In the genomic region with DNA sequence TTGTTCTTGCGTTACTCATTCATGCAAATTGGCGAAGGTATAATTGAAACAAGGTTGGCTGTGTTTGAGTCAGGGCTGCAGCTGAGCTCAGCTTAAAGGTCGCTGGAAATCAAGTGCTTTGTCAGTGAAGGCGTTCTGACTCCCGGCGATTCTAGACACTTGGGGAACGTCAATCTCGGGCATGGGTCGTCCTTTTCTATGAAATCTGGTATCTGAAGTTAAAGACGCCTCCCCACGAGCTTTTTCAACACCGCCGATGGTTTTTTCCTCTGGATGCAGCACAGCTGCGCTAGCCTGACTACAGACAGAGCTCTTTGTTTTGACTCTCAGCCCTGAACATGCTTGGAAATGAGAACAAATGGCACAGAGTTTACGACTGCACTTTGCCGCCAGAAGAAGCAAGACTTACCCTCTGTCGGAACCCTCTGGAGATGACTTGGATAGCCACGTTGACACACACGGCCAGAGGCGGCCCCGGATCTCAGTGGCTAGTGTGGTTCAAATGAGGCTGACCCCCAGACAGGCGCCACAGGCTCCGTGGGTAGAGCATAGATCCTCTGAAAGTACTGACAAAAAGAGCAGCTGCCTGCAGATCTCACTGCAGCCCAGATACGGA, we compare ENCODE assay signal across 8 mouse cellular contexts. TPM values are rescaled to one million over a fixed set of nuclear protein-coding genes. Genes with fewer than 3 reads are reported as not detected.
DNase-seq lines count a peak whose midpoint lies in the region; ATAC-seq and TF ChIP-seq lines count a peak whose summit lies in the region.

No protein-coding gene starts in this region.

- peaks cover 63% of the 10 kb centered on the region for H3K36me3 ChIP-seq in heart, embryonic 15.5 days
- H3K36me3 ChIP-seq in stomach, embryonic 14.5 days (ENCODE audit: control insufficient read depth, insufficient read depth, low read length): peaks cover 63% of the 10 kb centered on the region
- peaks cover 22% of the 10 kb centered on the region for H3K36me3 ChIP-seq in stomach, postnatal 0 days (ENCODE audit: control insufficient read depth, insufficient read depth, low read length)
- peaks cover 23% of the 10 kb centered on the region for H3K36me3 ChIP-seq in hindbrain, embryonic 16.5 days (ENCODE audit: control insufficient read depth, insufficient read depth, low read length)
- H3K36me3 ChIP-seq in liver, embryonic 12.5 days: peaks cover 90% of the 10 kb centered on the region

- 55% methylated on average over 24 of the region's 24 CpGs for WGBS in heart, embryonic 15.5 days
- WGBS in stomach, embryonic 14.5 days: 68% methylated on average over 24 of the region's 24 CpGs
- 54% methylated on average over 24 of the region's 24 CpGs for WGBS in stomach, postnatal 0 days
- WGBS in hindbrain, embryonic 16.5 days: 50% methylated on average over 24 of the region's 24 CpGs
- WGBS in liver, embryonic 12.5 days (ENCODE audit: insufficient replicate concordance): 82% methylated on average over 24 of the region's 24 CpGs

- H3K4me3 ChIP-seq in heart, embryonic 15.5 days: no peak overlapping the region
- H3K4me3 ChIP-seq in stomach, embryonic 14.5 days (ENCODE audit: low read depth, low read length): no peak overlapping the region
- H3K4me3 ChIP-seq in stomach, postnatal 0 days (ENCODE audit: low read depth, low read length): no peak overlapping the region
- H3K4me3 ChIP-seq in hindbrain, embryonic 16.5 days (ENCODE audit: low read length): no peak overlapping the region
- no peak overlapping the region for H3K4me3 ChIP-seq in liver, embryonic 12.5 days

- no peak for TF ChIP-seq CTCF in stomach, postnatal 0 days (IDR thresholded peaks at IDR 0.05; ENCODE audit: low read depth)

- no peak for DNase-seq in heart, postnatal 10 days
- DNase-seq in stomach, postnatal 0 days (ENCODE audit: low spot score): no peak
- peak; percentile 55 for DNase-seq in telencephalon, adult 2 months (ENCODE audit: low read depth, low spot score)
- no peak for DNase-seq in c-Kit-positive CD71-positive TER-119-positive erythroid progenitor cells, embryonic 14.5 days (ENCODE audit: low spot score)

- peak overlapping the region; percentile 29 for H3K27ac ChIP-seq in heart, embryonic 15.5 days
- 0 out of 2 replicates have a peak overlapping the region, but pooled peaks have one; percentile 21 for H3K27ac ChIP-seq in stomach, embryonic 14.5 days (ENCODE audit: low read length)
- no peak overlapping the region; the same call in 1 of the 2 replicates for H3K27ac ChIP-seq in stomach, postnatal 0 days (replicated peaks)
- peak overlapping the region; percentile 35 for H3K27ac ChIP-seq in hindbrain, embryonic 16.5 days (ENCODE audit: low read depth, low read length)
- H3K27ac ChIP-seq in liver, embryonic 12.5 days: no peak overlapping the region

- H3K4me2 ChIP-seq in heart, embryonic 15.5 days: no peak overlapping the region
- no peak overlapping the region for H3K4me2 ChIP-seq in stomach, embryonic 14.5 days (replicated peaks; ENCODE audit: low read depth, low read length)
- H3K4me2 ChIP-seq in stomach, postnatal 0 days (replicated peaks; ENCODE audit: low read depth): no peak overlapping the region
- no peak overlapping the region; the same call in 1 of the 2 replicates for H3K4me2 ChIP-seq in hindbrain, embryonic 16.5 days (ENCODE audit: low read length)
- H3K4me2 ChIP-seq in liver, embryonic 12.5 days: no peak overlapping the region

- no peak for ATAC-seq in heart, embryonic 15.5 days (replicated peaks; ENCODE audit: insufficient number of reproducible peaks, insufficient read depth, low FRiP score, low read depth)
- 0 out of 2 replicates have a peak, but pooled peaks have one; percentile 6 for ATAC-seq in stomach, embryonic 14.5 days (ENCODE audit: insufficient number of reproducible peaks, insufficient read depth, low FRiP score, low read depth)
- ATAC-seq in stomach, postnatal 0 days (ENCODE audit: low FRiP score, low TSS enrichment): no peak
- ATAC-seq in hindbrain, embryonic 16.5 days: peak; percentile 76
- no peak for ATAC-seq in liver, embryonic 12.5 days

- H3K9me3 ChIP-seq in heart, embryonic 15.5 days (replicated peaks): no peaks in the 10 kb centered on the region
- H3K9me3 ChIP-seq in stomach, embryonic 14.5 days (ENCODE audit: control insufficient read depth, low read depth, low read length): no peaks in the 10 kb centered on the region
- no peaks in the 10 kb centered on the region for H3K9me3 ChIP-seq in stomach, postnatal 0 days (ENCODE audit: control insufficient read depth, low read length)
- H3K9me3 ChIP-seq in hindbrain, embryonic 16.5 days (ENCODE audit: control insufficient read depth, low read length): no peaks in the 10 kb centered on the region
- no peaks in the 10 kb centered on the region for H3K9me3 ChIP-seq in liver, embryonic 12.5 days (replicated peaks)

- TF ChIP-seq EP300 in stomach, postnatal 0 days (optimal IDR thresholded peaks at IDR 0.05): no peak

- intact Hi-C loops in heart, postnatal 10 days (cut with DNase I): no loop called here

- peaks cover 59% of the 10 kb centered on the region for H3K4me1 ChIP-seq in heart, embryonic 15.5 days (replicated peaks)
- H3K4me1 ChIP-seq in stomach, embryonic 14.5 days (ENCODE audit: control insufficient read depth, insufficient read depth, low read length): peaks cover 20% of the 10 kb centered on the region; the same call in 1 of the 2 replicates
- no peaks in the 10 kb centered on the region for H3K4me1 ChIP-seq in stomach, postnatal 0 days (replicated peaks; ENCODE audit: control insufficient read depth, insufficient read depth)
- H3K4me1 ChIP-seq in hindbrain, embryonic 16.5 days (ENCODE audit: control insufficient read depth, insufficient read depth, low read depth, low read length): peaks cover 13% of the 10 kb centered on the region
- H3K4me1 ChIP-seq in liver, embryonic 12.5 days: peaks cover 34% of the 10 kb centered on the region

- H3K9ac ChIP-seq in heart, embryonic 15.5 days: no peak overlapping the region
- H3K9ac ChIP-seq in stomach, embryonic 14.5 days (replicated peaks; ENCODE audit: low read depth, low read length): no peak overlapping the region
- H3K9ac ChIP-seq in stomach, postnatal 0 days (ENCODE audit: low read length): no peak overlapping the region
- H3K9ac ChIP-seq in hindbrain, embryonic 16.5 days (ENCODE audit: low read depth, low read length): no peak overlapping the region
- H3K9ac ChIP-seq in liver, embryonic 12.5 days: no peak overlapping the region

- H3K27me3 ChIP-seq in heart, embryonic 15.5 days: no peaks in the 10 kb centered on the region
- no peaks in the 10 kb centered on the region for H3K27me3 ChIP-seq in stomach, embryonic 14.5 days (ENCODE audit: control insufficient read depth, insufficient read depth, low read length)
- no peaks in the 10 kb centered on the region for H3K27me3 ChIP-seq in stomach, postnatal 0 days (ENCODE audit: control insufficient read depth, insufficient read depth, low read length)
- no peaks in the 10 kb centered on the region for H3K27me3 ChIP-seq in hindbrain, embryonic 16.5 days (replicated peaks; ENCODE audit: control insufficient read depth, insufficient read depth, low read length)
- no peaks in the 10 kb centered on the region for H3K27me3 ChIP-seq in liver, embryonic 12.5 days (replicated peaks)

RNA-seq across cellular contexts. Expression of a gene that starts 31.0 kb away (rescaled TPM):
- 450 and 481 TPM in 2 replicates for polyA plus RNA-seq in heart, embryonic 15.5 days (2015; fragmentation: Nextera tagmentation; extraction: Ambion mirVana)
- 100 to 1,000 TPM; 490 to 566 TPM for total RNA-seq in heart, postnatal 10 days (2021)
- 755 and 764 TPM in 2 replicates for polyA plus RNA-seq in stomach, embryonic 14.5 days (2014; fragmentation: Nextera tagmentation; extraction: Ambion mirVana)
- 175 and 195 TPM in 2 replicates for polyA plus RNA-seq in stomach, postnatal 0 days (2015; fragmentation: Nextera tagmentation; extraction: Ambion mirVana)
- polyA plus RNA-seq in hindbrain, embryonic 16.5 days (2015; fragmentation: Nextera tagmentation; extraction: Ambion mirVana): 377 and 405 TPM in 2 replicates
- polyA plus RNA-seq in liver, embryonic 12.5 days (2016; fragmentation: Nextera tagmentation; extraction: Ambion mirVana): 173 and 176 TPM in 2 replicates

Comparison
In these comparisons a context has a peak if more than half of its experiments do, and no peak if none do; other contexts are left out.
1. ATAC-seq: peak in stomach, embryonic 14.5 days (single experiment) and hindbrain, embryonic 16.5 days (single experiment); none in heart, embryonic 15.5 days (single experiment), stomach, postnatal 0 days (single experiment) and liver, embryonic 12.5 days (single experiment).
2. H3K27ac ChIP-seq: peak in heart, embryonic 15.5 days (single experiment), stomach, embryonic 14.5 days (single experiment) and hindbrain, embryonic 16.5 days (single experiment); none in stomach, postnatal 0 days (single experiment) and liver, embryonic 12.5 days (single experiment).